Mouse (Mus musculus) limb, embryonic 14.5 days (tissue): ENCODE measurements around the gene Tuba4a. TPM values are rescaled to one million over a fixed set of nuclear protein-coding genes. Genes with fewer than 3 reads are reported as not detected.
A peak's percentile ranks its signal among the peaks of the same experiment; 100 is the strongest.
"Not testable (repeated sequence)": the region's sequence is repeated elsewhere in the genome, so short reads cannot be mapped to it uniquely, and the experiment has no call there.

Source experiments
- ATAC-seq: fragments of 200-750 bp; cut with Nextera tagmentation; 2 replicates; pipeline ENCODE4 v1.8.0; 2017; ENCODE audit warnings: low read depth, moderate number of reproducible peaks, moderate TSS enrichment; ENCODE audit not compliant: low FRiP score
- DNase-seq: peaks from one replicate; pipeline ENCODE4 v3.0.0-alpha.2; 2015; ENCODE audit warnings: low spot score
- H3K27ac ChIP-seq: fragments of 300-500 bp; sonication (generic); replicated peaks from 2 replicates; pipeline ENCODE4 v1.5.1; 2014; ENCODE audit warnings: low read depth, mild to moderate bottlenecking, low read length, moderate library complexity, mixed read lengths
- H3K27me3 ChIP-seq: fragments of 300-500 bp; sonication (generic); 2 replicates; pipeline ENCODE4 v1.6.1; 2014; ENCODE audit warnings: low read length, mixed read lengths; ENCODE audit not compliant: control insufficient read depth, insufficient read depth
- H3K36me3 ChIP-seq: fragments of 300-500 bp; sonication (generic); 2 replicates; pipeline ENCODE4 v1.6.1; 2014; ENCODE audit warnings: mild to moderate bottlenecking, low read length, moderate library complexity, mixed read lengths; ENCODE audit not compliant: control insufficient read depth, insufficient read depth
- H3K4me1 ChIP-seq: fragments of 300-500 bp; sonication (generic); 2 replicates; pipeline ENCODE4 v1.6.1; 2014; ENCODE audit warnings: antibody characterized with exemption, low read length, mixed read lengths; ENCODE audit not compliant: control insufficient read depth, insufficient read depth
- H3K4me2 ChIP-seq: fragments of 300-500 bp; sonication (generic); replicated peaks from 2 replicates; pipeline ENCODE4 v1.6.1; 2014; ENCODE audit warnings: low read depth, mild to moderate bottlenecking, low read length, moderate library complexity; ENCODE audit not compliant: severe bottlenecking
- H3K4me3 ChIP-seq: fragments of 300-500 bp; sonication (generic); replicated peaks from 2 replicates; pipeline ENCODE4 v1.5.1; 2014; ENCODE audit warnings: low read length
- H3K9ac ChIP-seq: fragments of 300-500 bp; sonication (generic); 2 replicates; pipeline ENCODE4 v1.6.1; 2014; ENCODE audit warnings: mild to moderate bottlenecking, low read depth, low read length, moderate library complexity; ENCODE audit not compliant: severe bottlenecking
- H3K9me3 ChIP-seq: fragments of 300-500 bp; sonication (generic); 2 replicates; pipeline ENCODE4 v1.6.1; 2016; ENCODE audit warnings: low read length; ENCODE audit not compliant: control insufficient read depth
- POLR2A ChIP-seq: fragments of 200-500 bp; IDR thresholded peaks from 2 replicates; pipeline ENCODE4 v1.8.0; 2012; ENCODE audit warnings: inconsistent platforms, mild to moderate bottlenecking, moderate library complexity, borderline replicate concordance; ENCODE audit not compliant: insufficient read depth, insufficient read length; ENCODE audit errors: extremely low read depth
- WGBS: fragments of 180-500 bp; shearing (Covaris S2); extraction: QIAGEN DNeasy Blood & Tissue Kit; methylation state at CpG from one replicate; pipeline ENCODE4 v1.1.7; 2014; 5-methylcytosine and 5-hydroxymethylcytosine counted together
- polyA plus RNA-seq, 2 experiments: library from polyadenylated mRNA; depleted of rRNA in 1 of 2; stranded (reverse) in 1 of 2; unstranded in 1 of 2; fragments of >200 nt; fragmentation: Nextera tagmentation in 1 of 2; extraction: Ambion mirVana in 1 of 2; gene quantifications; 2 replicates each; pipeline versions ENCODE4 v1.2.1 to v1.2.3; 2012 to 2014

Gene Tuba4a
- polyA plus RNA-seq, 2 experiments: 25.1 to 55.9 TPM

- no peak for TF ChIP-seq POLR2A
- WGBS: 87% methylated on average over 14 of the region's 14 CpGs
Measured at GRCm38 (mm10) chr1:75243411-75243810, 23.7 kb upstream of the Tuba4a start.

GRCm38 (mm10) chr1:75239591-75239990 lies 19.9 kb upstream of the Tuba4a start:
- Histone ChIP-seq H3K36me3 (peaks cover 44% of the 10 kb centered on the region), H3K9me3 (no peaks in the 10 kb centered on the region), H3K27ac (no peak overlapping the region), H3K9ac (no peak overlapping the region), H3K4me3 (no peak overlapping the region), H3K4me2 (no peak overlapping the region), H3K4me1 (no peaks in the 10 kb centered on the region; the same call in 1 of the 2 replicates), H3K27me3 (no peaks in the 10 kb centered on the region)
- 45% methylated on average over 10 of the region's 10 CpGs for WGBS
- no peak for ATAC-seq
- DNase-seq: no peak
- no peak for TF ChIP-seq POLR2A

More at GRCm38 (mm10) chr1:75243411-75243810, 23.7 kb upstream of the Tuba4a start:
- no peaks in the 10 kb centered on the region; the same call in 1 of the 2 replicates for H3K4me1 ChIP-seq
- ATAC-seq (no peak), DNase-seq (no peak)
- no peak overlapping the region for H3K9ac ChIP-seq
- H3K27ac ChIP-seq: no peak overlapping the region
- H3K36me3 ChIP-seq: peaks cover 44% of the 10 kb centered on the region
- H3K4me3 ChIP-seq: no peak overlapping the region
- H3K27me3 ChIP-seq: no peaks in the 10 kb centered on the region
- H3K9me3 ChIP-seq: no peaks in the 10 kb centered on the region
- no peak overlapping the region for H3K4me2 ChIP-seq

DNA sequence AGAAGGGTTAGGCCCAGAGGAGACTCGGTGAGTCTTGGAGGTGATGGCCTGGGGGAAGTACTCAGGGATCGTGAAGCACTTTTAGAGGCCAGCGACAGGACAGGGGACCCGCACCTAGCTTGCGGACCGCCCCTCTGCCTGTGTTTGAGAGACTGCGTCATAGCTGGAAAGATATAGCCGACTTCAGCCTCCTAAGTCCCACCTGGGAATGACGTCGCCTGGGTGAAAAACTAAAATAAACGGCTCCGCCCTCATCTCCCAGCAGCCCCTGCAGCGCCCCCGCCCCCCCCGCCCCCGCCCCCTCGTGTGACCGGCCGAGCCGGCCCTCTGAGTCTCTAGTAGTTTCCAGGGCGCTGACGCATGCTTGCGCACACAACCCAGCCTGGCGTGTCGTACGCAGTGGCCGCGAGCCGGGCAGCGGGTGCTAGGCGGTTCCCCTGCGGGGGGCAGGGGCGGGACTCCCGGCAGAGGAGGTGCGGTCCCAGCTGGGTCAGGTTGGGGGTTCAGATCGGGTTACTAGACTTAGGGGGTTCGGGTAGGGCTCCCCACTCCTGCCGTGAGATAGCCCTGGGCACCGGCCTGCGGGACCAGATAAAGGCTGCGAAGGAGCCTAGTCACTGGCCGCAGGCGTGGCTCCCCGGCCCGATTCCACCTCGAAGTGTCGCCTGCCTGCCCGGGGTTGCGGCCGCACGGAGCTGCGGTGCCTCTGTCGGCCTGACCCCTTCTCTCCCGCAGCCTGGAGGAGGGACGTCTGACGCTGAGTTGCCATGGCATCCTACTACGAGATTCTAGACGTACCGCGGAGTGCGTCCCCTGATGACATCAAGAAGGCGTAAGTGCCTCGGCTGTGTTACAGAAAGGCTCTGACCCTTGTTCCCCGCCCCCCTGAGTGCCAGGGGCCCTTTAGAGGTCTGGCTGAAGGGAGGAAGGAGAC lies 16.7 kb upstream of the Tuba4a start, which contains the start of gene Dnajb2:
TSS of gene Dnajb2 (plus strand) at position 290 of the 934 bp plus-strand sequence.
- Histone ChIP-seq H3K27me3 (no peaks in the 10 kb centered on the region), H3K9ac (peak within 1 kb of the TSS; percentile 80), H3K4me3 (peak within 1 kb of the TSS; percentile 81), H3K4me1 (no peaks in the 10 kb centered on the region; the same call in 1 of the 2 replicates), H3K27ac (peak within 1 kb of the TSS; percentile 59), H3K36me3 (peaks cover 19% of the 10 kb centered on the region), H3K9me3 (no peaks in the 10 kb centered on the region), H3K4me2 (peak within 1 kb of the TSS; percentile 89)
- 1% methylated on average over 51 of the region's 64 CpGs for WGBS
- ATAC-seq: peak; percentile 90
- peak; percentile 85 for DNase-seq
- TF ChIP-seq POLR2A: no peak; the same call in 1 of the 2 replicates

GRCm38 (mm10) chr1:75234606-75235005 lies 14.9 kb upstream of the Tuba4a start:
- Histone ChIP-seq H3K9ac (no peak overlapping the region), H3K4me1 (no peaks in the 10 kb centered on the region; the same call in 1 of the 2 replicates)

DNA sequence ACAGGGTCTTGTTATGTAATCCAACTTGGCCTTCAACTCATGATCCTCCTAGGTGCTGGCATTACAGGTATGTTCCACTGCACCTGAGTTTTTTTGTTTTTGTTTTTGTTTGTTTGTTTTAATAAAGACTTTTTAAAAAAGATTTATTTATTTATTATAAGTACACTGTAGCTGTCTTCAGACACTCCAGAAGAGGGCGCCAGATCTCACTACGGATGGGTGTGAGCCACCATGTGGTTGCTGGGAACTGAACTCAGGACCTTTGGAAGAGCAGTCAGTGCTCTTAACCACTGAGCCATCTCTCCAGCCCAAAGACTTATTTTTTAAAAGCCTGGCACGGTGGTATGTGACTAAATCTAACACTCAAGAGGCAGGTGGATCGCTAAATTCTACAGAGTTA lies 12.8 kb upstream of the Tuba4a start:
- H3K9me3 ChIP-seq, H3K36me3 ChIP-seq, H3K27me3 ChIP-seq, ATAC-seq, H3K4me2 ChIP-seq, H3K9ac ChIP-seq, DNase-seq, H3K27ac ChIP-seq, H3K4me1 ChIP-seq, H3K4me3 ChIP-seq: not testable (repeated sequence)
- WGBS: 65% methylated on average over 4 of the region's 4 CpGs

More at GRCm38 (mm10) chr1:75234606-75235005, 14.9 kb upstream of the Tuba4a start:
- ATAC-seq (no peak), DNase-seq (peak; percentile 46)
- Histone ChIP-seq H3K36me3 (peaks cover 6% of the 10 kb centered on the region), H3K27ac (no peak overlapping the region), H3K27me3 (no peaks in the 10 kb centered on the region), H3K4me3 (no peak overlapping the region), H3K4me2 (0 out of 2 replicates have a peak overlapping the region, but pooled peaks have one; percentile 5), H3K9me3 (no peaks in the 10 kb centered on the region)
- 2% methylated on average over 8 of the region's 8 CpGs for WGBS
- TF ChIP-seq POLR2A: no peak
